In genomic region chr6:29735336-29735688, GRCm38 (mm10) we compare ENCODE assay signal across 8 mouse cellular contexts. TPM values are rescaled to one million over a fixed set of nuclear protein-coding genes. Genes with fewer than 3 reads are reported as not detected.
DNase-seq lines count a peak whose midpoint lies in the region; ATAC-seq and TF ChIP-seq lines count a peak whose summit lies in the region.

Gene Smo, plus strand, starts transcription at chr6:29735503.

- intact Hi-C loops in heart, postnatal 36 days (cut with DNase I) = loop anchor here (2.0 kb wide), 1 partner anchor 33 kb away; the partner anchor contains the start of gene Ahcyl2

- no peak for TF ChIP-seq CTCF in MEL (IDR thresholded peaks at IDR 0.05 in 2 of 3, conservative IDR thresholded peaks at IDR 0.05 in 1 of 3; ENCODE audit: control insufficient read depth in 1 of 3, insufficient read depth in 1 of 3, low read depth in 2 of 3, low read length in 3 of 3, poor library complexity in 1 of 3, severe bottlenecking in 1 of 3)
- TF ChIP-seq CTCF in forebrain, postnatal 0 days (IDR thresholded peaks at IDR 0.05; ENCODE audit: low read depth) = no peak

- TF ChIP-seq RAD21 in MEL (IDR thresholded peaks at IDR 0.05; ENCODE audit: low read depth, low read length) = no peak

- peaks cover 0 to 15% of the 10 kb centered on the region in 2 experiments; a peak in 2 of 4 replicates for H3K36me3 ChIP-seq in MEL (ENCODE audit: control insufficient read depth in 1 of 2, insufficient read depth in 2 of 2, low read length in 2 of 2)
- H3K36me3 ChIP-seq in forebrain, postnatal 0 days (ENCODE audit: insufficient read depth) = no peaks in the 10 kb centered on the region

- TF ChIP-seq EP300 in MEL (IDR thresholded peaks at IDR 0.05; ENCODE audit: low read depth in 1 of 2, low read length in 2 of 2) = no peak

- TF ChIP-seq POLR2A in MEL (IDR thresholded peaks at IDR 0.05; ENCODE audit: control insufficient read depth in 1 of 2, insufficient read depth in 1 of 2, low read depth in 1 of 2, low read length in 2 of 2, poor library complexity in 1 of 2) = peak; percentile 47 to 66; a peak in 3 of 4 replicates

- peak; percentile 94 for ATAC-seq in forebrain, postnatal 0 days
- no peak for ATAC-seq in activated CD4-positive, CD25-positive, alpha-beta regulatory T cell, adult 4 months

- peak within 1 kb of the TSS; percentile 68 to 89 for H3K4me3 ChIP-seq in MEL (ENCODE audit: control insufficient read depth in 1 of 2, insufficient read depth in 1 of 2, low read depth in 2 of 2, low read length in 2 of 2)
- peak within 1 kb of the TSS; percentile 65 for H3K4me3 ChIP-seq in forebrain, postnatal 0 days (ENCODE audit: low read depth, low read length)

- peak; percentile 80 for DNase-seq in MEL (ENCODE audit: low read depth, low spot score)
- DNase-seq in adrenal gland, postnatal 10 days = peak; percentile 91
- peak; percentile 71 for DNase-seq in forebrain, postnatal 0 days
- DNase-seq in heart, postnatal 36 days = peak; percentile 78 to 80
- DNase-seq in layer of hippocampus, adult 8-10 months (ENCODE audit: low spot score in 2 of 2) = no peak
- peak; percentile 90 for DNase-seq in lung, postnatal 10 days
- peak; percentile 32 for DNase-seq in right cerebral cortex, postnatal 25 days

- H3K4me1 ChIP-seq in MEL (ENCODE audit: control insufficient read depth in 1 of 2, insufficient read depth in 2 of 2, low read length in 2 of 2) = peaks cover 2 to 22% of the 10 kb centered on the region in 2 experiments
- no peaks in the 10 kb centered on the region; the same call in 1 of the 2 replicates for H3K4me1 ChIP-seq in forebrain, postnatal 0 days (ENCODE audit: insufficient read depth)

- 11% methylated on average over 13 of the region's 30 CpGs for WGBS in forebrain, postnatal 0 days

- peaks cover 23% of the 10 kb centered on the region for H3K79me2 ChIP-seq in MEL (ENCODE audit: control insufficient read depth, insufficient read depth, low read length, poor library complexity)

- H3K9me3 ChIP-seq in MEL (replicated peaks; ENCODE audit: insufficient read depth, low read length) = no peaks in the 10 kb centered on the region
- no peaks in the 10 kb centered on the region for H3K9me3 ChIP-seq in forebrain, postnatal 0 days (ENCODE audit: low read length)

- peak within 1 kb of the TSS; percentile 97 for H3K4me2 ChIP-seq in forebrain, postnatal 0 days (ENCODE audit: low read depth)

- H3K27me3 ChIP-seq in MEL (ENCODE audit: control insufficient read depth in 1 of 2, insufficient read depth in 2 of 2, low read length in 2 of 2) = no peaks in the 10 kb centered on the region
- no peaks in the 10 kb centered on the region for H3K27me3 ChIP-seq in forebrain, postnatal 0 days (ENCODE audit: insufficient read depth, low read length)

- peak within 1 kb of the TSS; percentile 97 for H3K9ac ChIP-seq in MEL (ENCODE audit: control insufficient read depth, low read depth, low read length, poor library complexity, severe bottlenecking)
- peak within 1 kb of the TSS; percentile 64 for H3K9ac ChIP-seq in forebrain, postnatal 0 days

- H3K27ac ChIP-seq in MEL (ENCODE audit: control insufficient read depth, low read depth, low read length) = peak within 1 kb of the TSS; percentile 10
- peak within 1 kb of the TSS; percentile 78 for H3K27ac ChIP-seq in forebrain, postnatal 0 days (ENCODE audit: low read depth, low read length)

TF ChIP-seq in MEL, 35 proteins besides CTCF, POLR2A, EP300 and RAD21:
- TF ChIP-seq POLR2AphosphoS2 (IDR thresholded peaks at IDR 0.05; ENCODE audit: low read length) = 0 out of 2 replicates have a peak, but pooled peaks have one; percentile 18
- TF ChIP-seq TCF12 (IDR thresholded peaks at IDR 0.05; ENCODE audit: low read depth, low read length) = no peak
- TF ChIP-seq KAT2A (conservative IDR thresholded peaks at IDR 0.05; ENCODE audit: low read depth, low read length) = no peak
- peak; percentile 36; the same call in 1 of the 2 replicates for TF ChIP-seq HCFC1 (IDR thresholded peaks at IDR 0.05; ENCODE audit: low read depth, low read length)
- no peak for TF ChIP-seq MYC (IDR thresholded peaks at IDR 0.05; ENCODE audit: low read depth, low read length)
- 0 out of 2 replicates have a peak, but pooled peaks have one; percentile 0 for TF ChIP-seq ETS1 (IDR thresholded peaks at IDR 0.05; ENCODE audit: low read depth, low read length)
- TF ChIP-seq ZMIZ1 (IDR thresholded peaks at IDR 0.05; ENCODE audit: low read depth, low read length) = no peak
- TF ChIP-seq ZKSCAN1 (IDR thresholded peaks at IDR 0.05; ENCODE audit: low read depth, low read length) = no peak
- no peak for TF ChIP-seq GABPA (IDR thresholded peaks at IDR 0.05; ENCODE audit: low read depth, low read length)
- TF ChIP-seq SIN3A (IDR thresholded peaks at IDR 0.05; ENCODE audit: low read length) = peak; percentile 10; the same call in 1 of the 2 replicates
- no peak for TF ChIP-seq MAFK (IDR thresholded peaks at IDR 0.05; ENCODE audit: borderline replicate concordance, low read depth, low read length)
- no peak for TF ChIP-seq ELF1 (IDR thresholded peaks at IDR 0.05; ENCODE audit: low read depth, low read length)
- 0 out of 2 replicates have a peak, but pooled peaks have one; percentile 66 for TF ChIP-seq UBTF (IDR thresholded peaks at IDR 0.05; ENCODE audit: borderline replicate concordance, insufficient read depth, low read depth, low read length)
- TF ChIP-seq CHD1 (IDR thresholded peaks at IDR 0.05; ENCODE audit: low read depth, low read length) = no peak
- TF ChIP-seq E2F4 (IDR thresholded peaks at IDR 0.05; ENCODE audit: borderline replicate concordance, low read depth, low read length) = no peak
- no peak for TF ChIP-seq TAL1 (IDR thresholded peaks at IDR 0.05; ENCODE audit: low read length)
- no peak for TF ChIP-seq MYB (IDR thresholded peaks at IDR 0.05; ENCODE audit: low read depth, low read length)
- no peak for TF ChIP-seq ZNF384 (IDR thresholded peaks at IDR 0.05; ENCODE audit: low read depth, low read length)
- TF ChIP-seq USF2 (IDR thresholded peaks at IDR 0.05; ENCODE audit: borderline replicate concordance in 1 of 2, insufficient read depth in 1 of 2, low read depth in 1 of 2, low read length in 2 of 2) = no peak
- TF ChIP-seq USF1 (IDR thresholded peaks at IDR 0.05; ENCODE audit: low read depth, low read length) = no peak
- peak; percentile 53 for TF ChIP-seq NELFE (IDR thresholded peaks at IDR 0.05; ENCODE audit: low read depth, low read length)
- TF ChIP-seq MAZ (IDR thresholded peaks at IDR 0.05; ENCODE audit: low read depth, low read length) = peak; percentile 73; the same call in 1 of the 2 replicates
- TF ChIP-seq MXI1 (IDR thresholded peaks at IDR 0.05; ENCODE audit: low read depth, low read length) = peak; percentile 40; the same call in 1 of the 2 replicates
- no peak for TF ChIP-seq ZC3H11A (IDR thresholded peaks at IDR 0.05; ENCODE audit: low read depth, low read length)
- TF ChIP-seq POLR2AphosphoS5 (IDR thresholded peaks at IDR 0.05; ENCODE audit: borderline replicate concordance, low read depth, low read length) = no peak
- TF ChIP-seq SMC3 (IDR thresholded peaks at IDR 0.05; ENCODE audit: low read depth, low read length) = no peak
- no peak for TF ChIP-seq RCOR1 (IDR thresholded peaks at IDR 0.05; ENCODE audit: low read depth, low read length)

RNA-seq across cellular contexts. Expression of gene Smo, which starts in this region (rescaled TPM):
- total RNA-seq in MEL (2012; rRNA removed) = 52.0 and 62.6 TPM in 2 replicates
- polyA plus RNA-seq in MEL (2012; ENCODE audit: insufficient read depth in 1 of 2, insufficient read length in 2 of 2, low read depth in 1 of 2, low replicate concordance in 2 of 2, missing spikeins in 1 of 2) = 10 to 100 TPM in 1 of 2 experiments, not detected in 1; 83.7 TPM
- 10 to 100 TPM; 47.3 to 51.7 TPM for total RNA-seq in adrenal gland, postnatal 10 days (2021)
- total RNA-seq in forebrain, postnatal 0 days (2014; rRNA removed) = 28.0 and 38.2 TPM in 2 replicates
- 4.4 and 8.3 TPM in 2 replicates for polyA plus RNA-seq in forebrain, postnatal 0 days (2015; fragmentation: Nextera tagmentation; extraction: Ambion mirVana)
- total RNA-seq in heart, postnatal 36 days (2021) = 10 to 100 TPM in 1 of 2 experiments, 1 to 10 TPM in 1; 9.0 to 10.0 TPM
- total RNA-seq in layer of hippocampus, adult 8-10 months (2022) = 10 to 100 TPM; 17.0 to 18.9 (median 18.1) TPM
- polyA plus RNA-seq in activated CD4-positive, CD25-positive, alpha-beta regulatory T cell, adult 4 months (2017; shearing (Covaris generic)) = under 1 TPM in 1 of 2 experiments, not detected in 1; 0.48 TPM

Comparison
In these comparisons a context has a peak if more than half of its experiments do, and no peak if none do; other contexts are left out.
1. DNase-seq: peak in MEL (single experiment), adrenal gland, postnatal 10 days (single experiment), forebrain, postnatal 0 days (single experiment), heart, postnatal 36 days (2 of 2), lung, postnatal 10 days (single experiment) and right cerebral cortex, postnatal 25 days (single experiment); none in layer of hippocampus, adult 8-10 months (0 of 2).